Mouse (Mus musculus): ENCODE data around the gene Commd8.
"Not testable (repeated sequence)": the region's sequence is repeated elsewhere in the genome, so short reads cannot be mapped to it uniquely, and the experiment has no call there.

The Commd8 gene

GRCm38 (mm10) chr5:72164386-72164785 lies 3.6 kb downstream of the Commd8 start:
- no peak for DNase-seq

- peak; percentile 31 for DNase-seq
Measured at GRCm38 (mm10) chr5:72162855-72163254, 5.1 kb downstream of the Commd8 start.

- peak; percentile 20 for DNase-seq
Measured at GRCm38 (mm10) chr5:72160781-72161485, 7.1 kb downstream of the Commd8 start.

GRCm38 (mm10) chr5:72159537-72159936 lies 8.5 kb downstream of the Commd8 start:
- no peak for DNase-seq

- no peak for DNase-seq
Measured at GRCm38 (mm10) chr5:72158667-72159066, 9.3 kb downstream of the Commd8 start.

- no peak for DNase-seq
Measured at GRCm38 (mm10) chr5:72156598-72156997, 11.4 kb downstream of the Commd8 start.

- DNase-seq: not testable (repeated sequence)
Measured at GRCm38 (mm10) chr5:72155686-72156085, 12.3 kb downstream of the Commd8 start.

GRCm38 (mm10) chr5:72150870-72151269 lies 17.1 kb downstream of the Commd8 start:
- DNase-seq: no peak

GRCm38 (mm10) chr5:72148679-72149078 lies 19.3 kb downstream of the Commd8 start:
- DNase-seq: no peak

- no peak for DNase-seq
Measured at GRCm38 (mm10) chr5:72139619-72140018, 28.4 kb downstream of the Commd8 start.

GRCm38 (mm10) chr5:72138256-72138655 lies 29.7 kb downstream of the Commd8 start:
- no peak for DNase-seq

GRCm38 (mm10) chr5:72133906-72134305 lies 34.1 kb downstream of the Commd8 start:
- no peak for DNase-seq

GRCm38 (mm10) chr5:72126681-72127080 lies 41.3 kb downstream of the Commd8 start:
- no peak for DNase-seq

- DNase-seq: no peak
Measured at GRCm38 (mm10) chr5:72122414-72123037, 45.5 kb downstream of the Commd8 start.
